Mouse (Mus musculus) retina, postnatal 7 days (tissue): Measurements from ENCODE around the gene P2rx6.

Experiments used
- DNase-seq: peaks from one replicate; pipeline ENCODE4 v3.0.0-alpha.2; 2012; ENCODE audit warnings: low read depth, low spot score

The P2rx6 gene

GRCm38 (mm10) chr16:17626269-17626555 is 64.5 kb downstream of the P2rx6 start:
- no peak for DNase-seq
